Comparison of ENCODE assay signal across 22 mouse cellular contexts in genomic region chr2:46883216-46883615, GRCm38 (mm10).
"Had no signal": no experiment of that assay in that cellular context is flagged by ENCODE, and none has a peak within 500 bp of the region (broad histone marks: within the 10 kb centered on the region; RNA-seq: fewer than 3 reads in every experiment).

No protein-coding gene starts in this region.

- H3K4me3 ChIP-seq: left cerebral cortex, adult 2 months; midbrain, embryonic 12.5 days; midbrain, embryonic 15.5 days; neural tube, embryonic 12.5 days; neural tube, embryonic 15.5 days; stomach, embryonic 15.5 days had no signal

- H3K9ac ChIP-seq: liver, embryonic 14.5 days; liver, postnatal 0 days; lung, embryonic 14.5 days; midbrain, embryonic 12.5 days; midbrain, embryonic 15.5 days; neural tube, embryonic 12.5 days; neural tube, embryonic 15.5 days; stomach, embryonic 15.5 days had no signal

- H3K27me3 ChIP-seq: midbrain, embryonic 12.5 days; midbrain, embryonic 15.5 days; neural tube, embryonic 12.5 days; neural tube, embryonic 15.5 days; stomach, embryonic 15.5 days had no signal

- H3K27ac ChIP-seq: left cerebral cortex, adult 2 months; liver, embryonic 14.5 days; macrophage; midbrain, embryonic 12.5 days; midbrain, embryonic 15.5 days; neural tube, embryonic 12.5 days; neural tube, embryonic 15.5 days; stomach, embryonic 15.5 days had no signal

- H3K4me1 ChIP-seq: midbrain, embryonic 12.5 days; midbrain, embryonic 15.5 days; neural tube, embryonic 12.5 days; neural tube, embryonic 15.5 days; stomach, embryonic 15.5 days had no signal

- H3K4me2 ChIP-seq: lung, embryonic 14.5 days; midbrain, embryonic 12.5 days; midbrain, embryonic 15.5 days; neural tube, embryonic 12.5 days; neural tube, embryonic 15.5 days; stomach, embryonic 15.5 days had no signal

- ATAC-seq: intestine, embryonic 16.5 days; liver, postnatal 0 days; lung, postnatal 0 days; midbrain, embryonic 15.5 days had no signal

- DNase-seq: kidney, adult 18-20 months; kidney, adult 9 months; kidney, postnatal 14 days; kidney, postnatal 4 days; liver, postnatal 0 days; lung, embryonic 14.5 days; retina, postnatal 1 day; right cerebral cortex, postnatal 25 days; spleen, adult 18-20 months; thymus, adult 2 months; thymus, postnatal 14 days; thymus, postnatal 4 days had no signal

- H3K36me3 ChIP-seq: midbrain, embryonic 12.5 days; midbrain, embryonic 15.5 days; neural tube, embryonic 12.5 days; neural tube, embryonic 15.5 days; stomach, embryonic 15.5 days had no signal

- H3K9me3 ChIP-seq: midbrain, embryonic 12.5 days; midbrain, embryonic 15.5 days; neural tube, embryonic 12.5 days; neural tube, embryonic 15.5 days; stomach, embryonic 15.5 days had no signal
